Mouse (Mus musculus) embryo, embryonic 10 days (tissue): ENCODE data around the gene Rftn1.
A peak's percentile ranks its signal among the peaks of the same experiment; 100 is the strongest.

ENCODE experiments used
- DNase-seq: peaks from one replicate; pipeline ENCODE4 v3.0.0-alpha.2; 2015; ENCODE audit warnings: low spot score

The Rftn1 gene

GRCm38 (mm10) chr17:50021400-50021799 lies 169.1 kb downstream of the Rftn1 start:
- peak; percentile 36 for DNase-seq

- DNase-seq: peak; percentile 58
These were observed 170.1 kb downstream of the Rftn1 start for GRCm38 (mm10) chr17:50020211-50021001.

- no peak for DNase-seq
These were observed 170.7 kb downstream of the Rftn1 start for GRCm38 (mm10) chr17:50019819-50020210.

GRCm38 (mm10) chr17:50019090-50019489 lies 171.4 kb downstream of the Rftn1 start:
- DNase-seq: no peak

- DNase-seq: no peak
These were observed 175.8 kb downstream of the Rftn1 start for GRCm38 (mm10) chr17:50014708-50015107.

GRCm38 (mm10) chr17:50013848-50014247 lies 176.6 kb downstream of the Rftn1 start:
- DNase-seq: no peak

GRCm38 (mm10) chr17:50010096-50010495 lies 180.4 kb downstream of the Rftn1 start:
- no peak for DNase-seq

GRCm38 (mm10) chr17:50006721-50007351 lies 183.6 kb downstream of the Rftn1 start:
- peak; percentile 86 for DNase-seq

- DNase-seq: peak; percentile 58
These were observed 184.1 kb downstream of the Rftn1 start for GRCm38 (mm10) chr17:50006338-50006720.

GRCm38 (mm10) chr17:50003156-50003555 lies 187.3 kb downstream of the Rftn1 start:
- no peak for DNase-seq

- no peak for DNase-seq
These were observed 188.3 kb downstream of the Rftn1 start for GRCm38 (mm10) chr17:50002171-50002570.

- DNase-seq: no peak
These were observed 188.7 kb downstream of the Rftn1 start for GRCm38 (mm10) chr17:50001754-50002153.

GRCm38 (mm10) chr17:50000580-50000979 lies 189.9 kb downstream of the Rftn1 start:
- no peak for DNase-seq

GRCm38 (mm10) chr17:49996626-49997152 lies 193.8 kb downstream of the Rftn1 start:
- DNase-seq: peak; percentile 48

- DNase-seq: no peak
These were observed 194.4 kb downstream of the Rftn1 start for GRCm38 (mm10) chr17:49996097-49996496.

GRCm38 (mm10) chr17:49995226-49995625 lies 195.2 kb downstream of the Rftn1 start:
- no peak for DNase-seq

GRCm38 (mm10) chr17:49993631-49994030 lies 196.8 kb downstream of the Rftn1 start:
- DNase-seq: no peak

- peak; percentile 19 for DNase-seq
These were observed 197.6 kb downstream of the Rftn1 start for GRCm38 (mm10) chr17:49992625-49993603.

- DNase-seq: no peak
These were observed 200.9 kb downstream of the Rftn1 start for GRCm38 (mm10) chr17:49989583-49989982.

GRCm38 (mm10) chr17:49987095-49987494 lies 203.4 kb downstream of the Rftn1 start:
- no peak for DNase-seq

- DNase-seq: no peak
These were observed 207.0 kb downstream of the Rftn1 start for GRCm38 (mm10) chr17:49983478-49983877.
